16 mouse cellular contexts compared by ENCODE assay signal in genomic region chr14:34179351-34179750, GRCm38 (mm10). TPM values are rescaled to one million over a fixed set of nuclear protein-coding genes. Genes with fewer than 3 reads are reported as not detected.
DNase-seq lines count a peak whose midpoint lies in the region; ATAC-seq lines count a peak whose summit lies in the region.
"Had no signal": no experiment of that assay in that cellular context is flagged by ENCODE, and none has a peak within 500 bp of the region (broad histone marks: within the 10 kb centered on the region; RNA-seq: fewer than 3 reads in every experiment).

No protein-coding gene starts in this region.

- no peak overlapping the region for H3K4me3 ChIP-seq in forebrain, embryonic 13.5 days
- H3K4me3 ChIP-seq: embryonic facial prominence, embryonic 12.5 days; hindbrain, embryonic 15.5 days; megakaryocyte, embryonic 14.5 days; neural tube, embryonic 13.5 days had no signal

- no peaks in the 10 kb centered on the region for H3K9me3 ChIP-seq in forebrain, embryonic 13.5 days (replicated peaks)

- intact Hi-C loops in left cerebral cortex, postnatal 4 days (cut with DNase I): no loop called here
- intact Hi-C loops in left cerebral cortex, postnatal 14 days (cut with DNase I): no loop called here

- no peak for ATAC-seq in forebrain, embryonic 13.5 days

- no peaks in the 10 kb centered on the region for H3K27me3 ChIP-seq in forebrain, embryonic 13.5 days
- H3K27me3 ChIP-seq: embryonic facial prominence, embryonic 12.5 days; hindbrain, embryonic 15.5 days; megakaryocyte, embryonic 14.5 days; neural tube, embryonic 13.5 days had no signal

- no peak overlapping the region for H3K4me2 ChIP-seq in forebrain, embryonic 13.5 days
- H3K4me2 ChIP-seq: embryonic facial prominence, embryonic 12.5 days; heart, embryonic 11.5 days; hindbrain, embryonic 15.5 days; neural tube, embryonic 13.5 days had no signal

- peak; percentile 73 for DNase-seq in left cerebral cortex, adult 11 months (ENCODE audit: low spot score)
- DNase-seq in left cerebral cortex, postnatal 4 days: no peak
- DNase-seq in layer of hippocampus, adult 9-10 months (ENCODE audit: low spot score): peak; percentile 66
- DNase-seq in left cerebral cortex, postnatal 14 days (ENCODE audit: low spot score in 2 of 2): peak; percentile 70 to 93
- no peak for DNase-seq in spleen, adult 18-20 months
- DNase-seq in lung, adult 18-20 months: no peak
- DNase-seq in lung, postnatal 14 days: no peak
- DNase-seq: kidney, adult 18-20 months; thymus, postnatal 36 days had no signal

- WGBS in forebrain, embryonic 13.5 days: 95% methylated on average over 3 of the region's 3 CpGs

- H3K36me3 ChIP-seq in forebrain, embryonic 13.5 days (ENCODE audit: poor library complexity, severe bottlenecking): no peaks in the 10 kb centered on the region
- H3K36me3 ChIP-seq: embryonic facial prominence, embryonic 12.5 days; hindbrain, embryonic 15.5 days; neural tube, embryonic 13.5 days had no signal

- H3K4me1 ChIP-seq in forebrain, embryonic 13.5 days: no peaks in the 10 kb centered on the region
- H3K4me1 ChIP-seq: embryonic facial prominence, embryonic 12.5 days; hindbrain, embryonic 15.5 days; megakaryocyte, embryonic 14.5 days; neural tube, embryonic 13.5 days had no signal

- H3K9ac ChIP-seq in forebrain, embryonic 13.5 days: no peak overlapping the region
- H3K9ac ChIP-seq: embryonic facial prominence, embryonic 12.5 days; hindbrain, embryonic 15.5 days; neural tube, embryonic 13.5 days had no signal

- H3K27ac ChIP-seq in forebrain, embryonic 13.5 days: no peak overlapping the region
- H3K27ac ChIP-seq: embryonic facial prominence, embryonic 12.5 days; hindbrain, embryonic 15.5 days; neural tube, embryonic 13.5 days had no signal

RNA-seq across cellular contexts. Expression of gene Gprin2, which starts 22.1 kb away (rescaled TPM):
- total RNA-seq in left cerebral cortex, postnatal 4 days (2021): 10 to 100 TPM; 26.2 to 30.0 TPM
- 1 to 10 TPM; 1.7 to 2.7 TPM for total RNA-seq in left cerebral cortex, postnatal 14 days (2021)
- 2.0 and 2.3 TPM in 2 replicates for polyA plus RNA-seq in forebrain, embryonic 13.5 days (2015; fragmentation: Nextera tagmentation; extraction: Ambion mirVana)

RNA-seq across cellular contexts. Expression of gene Npy4r, which starts 27.1 kb away (rescaled TPM):
- total RNA-seq in left cerebral cortex, postnatal 4 days (2021): under 1 TPM in 1 of 2 experiments, not detected in 1; 0.16 TPM
- total RNA-seq in left cerebral cortex, postnatal 14 days (2021): not detected
- 0.04 and 0.05 TPM in 2 replicates for polyA plus RNA-seq in forebrain, embryonic 13.5 days (2015; fragmentation: Nextera tagmentation; extraction: Ambion mirVana)
- polyA plus RNA-seq: liver, adult 2 months; neural tube, embryonic 13.5 days had no signal

RNA-seq across cellular contexts. Expression of gene Syt15, which starts 40.0 kb away (rescaled TPM):
- total RNA-seq in left cerebral cortex, postnatal 4 days (2021): 1 to 10 TPM; 1.2 to 1.5 TPM
- 1 to 10 TPM in 1 of 2 experiments, under 1 TPM in 1; 0.83 to 1.4 TPM for total RNA-seq in left cerebral cortex, postnatal 14 days (2021)
- polyA plus RNA-seq in forebrain, embryonic 13.5 days (2015; fragmentation: Nextera tagmentation; extraction: Ambion mirVana): 0.21 and 0.26 TPM in 2 replicates

Comparison
In these comparisons a context has a peak if more than half of its experiments do, and no peak if none do; other contexts are left out.
1. DNase-seq: peak in left cerebral cortex, adult 11 months (single experiment), layer of hippocampus, adult 9-10 months (single experiment) and left cerebral cortex, postnatal 14 days (2 of 2); none in left cerebral cortex, postnatal 4 days (single experiment), spleen, adult 18-20 months (0 of 2), lung, adult 18-20 months (0 of 2) and lung, postnatal 14 days (single experiment).
2. RNA of gene Gprin2, which starts 22.1 kb away (total RNA-seq): 26.2 to 30.0 TPM in left cerebral cortex, postnatal 4 days; 1.7 to 2.7 TPM in left cerebral cortex, postnatal 14 days; every median in the first group is over 4 times any median in the second.